Mouse (Mus musculus) mouse trophoblast stem cell (cell line): Measurements from ENCODE around the gene Vav1.

Source experiments
- in situ Hi-C, 2 experiments: fragments of 300-500 bp; cut with MseI, MboI; formaldehyde crosslinking; loops; 2 replicates in 1 of 2; 3 replicates in 1 of 2; pipeline ENCODE4 v1.15.1; 2025

Gene Vav1

GRCm38 (mm10) chr17:57279591-57280224, 808 bp downstream of the Vav1 start:
- in situ Hi-C loops: loop anchor here (5.0 to 10.0 kb wide), 2 partner anchors 53 to 55 kb away; no protein-coding TSS in a partner anchor

- in situ Hi-C loops: loop anchor here (5.0 to 10.0 kb wide), 2 partner anchors 52 to 54 kb away; no protein-coding TSS in a partner anchor
Observed at GRCm38 (mm10) chr17:57280411-57280810, 1.5 kb downstream of the Vav1 start.

- in situ Hi-C loops: loop anchor here (5.0 to 10.0 kb wide), 2 partner anchors 48 to 51 kb away; no protein-coding TSS in a partner anchor
Observed at GRCm38 (mm10) chr17:57283906-57284305, 5.0 kb downstream of the Vav1 start.

- in situ Hi-C loops: loop anchor here in 1 of 2 experiments (10.0 kb wide), 1 partner anchor 50 kb away; no protein-coding TSS in a partner anchor
Observed at GRCm38 (mm10) chr17:57285077-57285476, 6.2 kb downstream of the Vav1 start.

GRCm38 (mm10) chr17:57286718-57287355, 7.9 kb downstream of the Vav1 start:
- in situ Hi-C loops: loop anchor here in 1 of 2 experiments (10.0 kb wide), 1 partner anchor 48 kb away; no protein-coding TSS in a partner anchor

- in situ Hi-C loops: loop anchor here in 1 of 2 experiments (10.0 kb wide), 1 partner anchor 46 kb away; no protein-coding TSS in a partner anchor
Observed at GRCm38 (mm10) chr17:57289252-57289651, 10.4 kb downstream of the Vav1 start.

GRCm38 (mm10) chr17:57290001-57290670, 11.2 kb downstream of the Vav1 start:
- in situ Hi-C loops: no loop called here

GRCm38 (mm10) chr17:57290671-57291055, 11.8 kb downstream of the Vav1 start:
- in situ Hi-C loops: no loop called here

GRCm38 (mm10) chr17:57292302-57292701, 13.4 kb downstream of the Vav1 start:
- in situ Hi-C loops: no loop called here

- in situ Hi-C loops: no loop called here
Observed at GRCm38 (mm10) chr17:57292968-57293367, 14.1 kb downstream of the Vav1 start.

- in situ Hi-C loops: no loop called here
Observed at GRCm38 (mm10) chr17:57295935-57296334, 17.0 kb downstream of the Vav1 start.

GRCm38 (mm10) chr17:57297040-57297439, 18.1 kb downstream of the Vav1 start:
- in situ Hi-C loops: no loop called here

- in situ Hi-C loops: no loop called here
Observed at GRCm38 (mm10) chr17:57305593-57305992, 26.7 kb downstream of the Vav1 start.

- in situ Hi-C loops: no loop called here
Observed at GRCm38 (mm10) chr17:57307074-57307473, 28.2 kb downstream of the Vav1 start.

GRCm38 (mm10) chr17:57311801-57312200, 32.9 kb downstream of the Vav1 start:
- in situ Hi-C loops: no loop called here

- in situ Hi-C loops: no loop called here
Observed at GRCm38 (mm10) chr17:57327615-57328014, 48.7 kb downstream of the Vav1 start.

- in situ Hi-C loops: no loop called here
Observed at GRCm38 (mm10) chr17:57328944-57329343, 50.0 kb downstream of the Vav1 start.

- in situ Hi-C loops: loop anchor here (5.0 to 10.0 kb wide), 4 partner anchors 46 to 116 kb away; partner anchors contain the start of gene C3 (in 1 of the 2)
Observed at GRCm38 (mm10) chr17:57330993-57331392, 52.1 kb downstream of the Vav1 start.

GRCm38 (mm10) chr17:57332241-57332640, 53.3 kb downstream of the Vav1 start:
- in situ Hi-C loops: loop anchor here (5.0 to 10.0 kb wide), 4 partner anchors 47 to 117 kb away; partner anchors contain the start of gene C3 (in 1 of the 2)

- in situ Hi-C loops: loop anchor here (5.0 to 10.0 kb wide), 4 partner anchors 49 to 119 kb away; partner anchors contain the start of gene C3 (in 1 of the 2)
Observed at GRCm38 (mm10) chr17:57334001-57334760, 55.3 kb downstream of the Vav1 start.

GRCm38 (mm10) chr17:57334761-57335150, 55.9 kb downstream of the Vav1 start:
- in situ Hi-C loops: loop anchor here (5.0 to 10.0 kb wide), 4 partner anchors 50 to 120 kb away; partner anchors contain the start of gene C3 (in 1 of the 2)
